Mouse (Mus musculus) adrenal gland, postnatal 4 days (tissue): Measurements from ENCODE around the gene Chl1. TPM values are rescaled to one million over a fixed set of nuclear protein-coding genes. Genes with fewer than 3 reads are reported as not detected.

Experiments
- DNase-seq, 2 experiments: peaks; one replicate each; pipeline ENCODE4 v3.0.0; 2021 to 2022; ENCODE audit warnings: low spot score in 2 of 2, mixed read lengths in 2 of 2
- total RNA-seq, 2 experiments: library from RNA; stranded (reverse); gene quantifications; 2 replicates each; pipeline ENCODE4 v1.2.3; 2021

Gene Chl1
- total RNA-seq, 2 experiments from 2014 or later, result 9.0 to 9.4 TPM

- no peak for DNase-seq
Measured at GRCm38 (mm10) chr6:103781058-103781457, 270.7 kb downstream of the Chl1 start.

- DNase-seq, result no peak
Measured at GRCm38 (mm10) chr6:103791077-103791632, 280.8 kb downstream of the Chl1 start.

- no peak for DNase-seq
Measured at GRCm38 (mm10) chr6:103795241-103795640, 284.9 kb downstream of the Chl1 start.
